Mouse (Mus musculus): ENCODE data around the gene Pdia5. TPM values are rescaled to one million over a fixed set of nuclear protein-coding genes. Genes with fewer than 3 reads are reported as not detected.

The Pdia5 gene
- total RNA-seq, 2 experiments from 2014 or later: 22.6 to 27.0 TPM

DNA sequence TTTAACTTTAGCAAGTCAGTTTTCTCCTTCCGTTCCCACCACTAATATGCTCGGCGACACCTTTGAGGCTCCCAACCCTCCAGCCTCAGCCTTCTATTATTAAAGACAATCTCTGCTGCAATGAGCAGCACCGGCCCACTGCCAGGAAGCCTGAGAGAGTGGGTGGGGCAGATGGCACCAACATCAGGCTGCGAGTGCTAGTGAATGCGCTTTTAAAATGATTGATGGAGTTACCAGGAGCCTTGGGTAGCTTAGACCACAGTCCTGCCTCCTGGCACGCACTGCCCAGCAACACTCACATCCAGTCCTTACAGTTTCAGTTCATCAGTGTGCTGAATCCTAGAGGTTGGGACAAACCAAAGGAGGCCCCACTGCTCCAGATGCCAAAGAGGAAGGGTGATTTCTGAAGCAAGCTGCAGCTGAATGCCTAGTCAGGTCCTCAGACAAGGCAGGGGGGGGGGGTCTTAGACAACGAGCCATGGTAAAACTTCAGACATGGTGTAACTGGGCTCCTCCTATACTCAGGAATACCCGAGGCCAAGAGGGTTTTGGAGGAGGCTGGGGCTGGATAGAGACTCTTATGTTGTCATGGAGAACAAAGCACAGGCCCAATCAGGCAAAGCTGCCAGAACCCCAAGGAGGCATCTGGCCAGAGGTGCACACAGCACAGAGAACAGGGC lies 49.2 kb downstream of the Pdia5 start:
- DNase-seq: no peak

DNA sequence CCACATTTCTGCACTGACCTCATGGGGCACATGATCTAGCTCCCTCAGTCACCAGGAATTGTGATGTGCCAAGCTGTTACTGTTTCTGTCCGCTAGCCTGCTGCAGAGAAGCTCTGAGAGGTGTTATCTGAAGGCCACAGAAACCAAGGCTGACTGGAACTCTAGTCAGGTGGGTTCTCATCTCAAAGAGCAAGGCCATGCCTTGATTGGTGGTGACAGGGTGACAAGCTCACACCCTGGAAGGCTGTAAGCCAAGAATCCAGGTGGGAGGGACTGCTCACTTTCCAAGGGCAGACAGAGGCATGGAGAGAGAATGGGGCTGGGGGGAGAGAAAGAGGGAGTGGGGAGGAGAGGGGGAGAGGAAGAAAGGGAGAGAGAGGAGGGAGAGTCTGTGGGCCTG lies 51.6 kb downstream of the Pdia5 start:
- DNase-seq: peak; percentile 47

DNA sequence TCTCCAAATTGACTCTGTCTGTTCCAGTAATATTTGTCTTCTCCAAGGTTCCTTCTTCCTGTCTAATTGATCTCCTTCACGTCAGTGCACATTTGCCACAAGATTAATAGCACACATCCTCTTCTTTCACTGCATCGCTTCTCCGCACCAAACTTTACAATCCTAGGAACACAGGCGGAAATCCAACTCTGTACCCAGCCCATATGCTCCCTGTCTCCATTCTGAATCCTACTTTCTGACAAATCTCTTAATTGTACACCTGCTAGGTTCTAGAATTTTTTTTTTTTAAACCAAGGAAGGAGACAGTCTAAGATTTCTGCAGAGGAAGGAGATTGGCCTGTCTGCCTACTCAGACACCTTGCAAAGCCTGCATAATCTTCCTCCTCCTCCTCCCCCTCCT lies 59.1 kb downstream of the Pdia5 start:
- no peak for DNase-seq

DNA sequence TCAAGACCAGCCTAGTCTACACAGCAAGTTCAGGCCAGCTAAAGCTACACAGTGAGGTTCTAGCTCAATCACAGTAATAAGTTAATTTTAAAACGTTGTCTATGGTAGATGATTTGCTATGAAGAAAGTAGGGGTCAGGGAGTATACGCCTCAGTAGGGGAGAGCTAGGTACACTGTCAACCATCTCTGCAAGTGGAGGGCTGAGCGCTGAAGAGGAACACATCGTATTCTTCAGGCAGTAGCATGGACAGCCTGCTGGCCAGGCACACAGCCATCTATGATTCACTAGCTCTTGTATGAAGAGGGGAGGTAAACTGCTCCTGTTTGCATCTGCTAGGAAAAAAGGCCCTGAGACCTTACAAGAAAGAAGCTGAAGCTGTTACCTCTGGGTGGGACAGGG lies 65.7 kb downstream of the Pdia5 start:
- DNase-seq: no peak

DNA sequence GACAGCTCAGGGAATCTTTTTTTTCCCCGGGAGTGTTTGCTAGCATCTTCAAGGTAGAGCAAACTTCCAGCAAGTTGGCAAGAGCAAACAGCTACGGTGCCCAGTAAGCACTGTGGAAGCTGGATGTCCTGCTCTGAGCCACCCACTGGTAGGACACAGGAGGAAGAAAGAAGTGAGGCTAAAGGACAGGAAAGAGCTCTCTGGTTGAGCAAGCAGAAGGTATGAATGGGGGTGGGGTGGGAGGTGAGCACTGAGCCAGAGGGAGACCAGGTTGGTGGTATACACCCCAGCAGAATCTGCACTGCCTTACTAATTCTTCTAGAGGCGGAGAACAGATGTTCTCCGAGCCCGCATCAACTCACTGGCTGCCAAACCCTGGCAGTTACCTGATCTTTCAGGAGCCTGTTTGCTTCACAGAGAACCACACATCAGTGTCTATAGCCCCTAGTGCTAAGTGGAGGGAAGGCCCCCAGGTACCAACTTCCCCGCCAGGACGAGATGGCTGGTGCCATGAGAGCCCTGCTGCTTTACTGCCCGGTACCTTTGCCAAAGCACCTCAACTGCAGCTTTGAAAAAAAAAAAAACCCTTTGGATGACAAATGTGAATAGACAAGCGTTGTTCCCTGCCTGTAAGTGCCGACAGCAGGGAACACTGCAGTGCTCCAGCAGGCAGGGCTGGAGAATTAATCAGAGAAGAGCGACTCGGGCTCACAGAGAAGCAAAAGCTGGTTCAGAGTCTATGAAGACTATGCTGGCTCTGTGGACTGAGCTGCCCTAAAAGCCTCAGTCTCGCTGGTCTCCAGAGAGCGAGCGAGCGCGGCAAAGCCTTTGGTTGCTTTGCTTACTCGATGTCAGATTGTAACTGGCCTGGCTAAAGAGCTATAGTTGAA lies 67.2 kb downstream of the Pdia5 start:
- no peak for DNase-seq

DNA sequence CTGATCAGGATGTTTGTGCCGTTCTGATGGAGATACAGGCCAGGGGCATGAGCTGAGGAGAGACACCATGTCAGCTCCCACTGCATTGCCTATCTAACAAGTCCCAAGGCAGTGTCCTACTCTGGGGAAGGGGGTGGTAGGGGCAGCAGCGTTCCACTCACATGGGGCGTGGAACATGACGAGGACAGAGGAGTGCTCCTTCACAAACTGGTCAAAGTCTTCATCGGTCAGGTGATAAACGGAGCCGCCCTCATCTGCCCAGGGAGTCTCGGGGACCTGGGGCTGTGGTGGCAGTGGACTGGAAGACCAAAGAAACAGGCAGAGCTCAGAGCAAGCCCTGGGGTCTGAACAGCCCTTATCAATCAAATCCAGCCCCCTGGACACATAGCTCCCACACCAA lies 68.0 kb downstream of the Pdia5 start:
- DNase-seq: no peak

DNA sequence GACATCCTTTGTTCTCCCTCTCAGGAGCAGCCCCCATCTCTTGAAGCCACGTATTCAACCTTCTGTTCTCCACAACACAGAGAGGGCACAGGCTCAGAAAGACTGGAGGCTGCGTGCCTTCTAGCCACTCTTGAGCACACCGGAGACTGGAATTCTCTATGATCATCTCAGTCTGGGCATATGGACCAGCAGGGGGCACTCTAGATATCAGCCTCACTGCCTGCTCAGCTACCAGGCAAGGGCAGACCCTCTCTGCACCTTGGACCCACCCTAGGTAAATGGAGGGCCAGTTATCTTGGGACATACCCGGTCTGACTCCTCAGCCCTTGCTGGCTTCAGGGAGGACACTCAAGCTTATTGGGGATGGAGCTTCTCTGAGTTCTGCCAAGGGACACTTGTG lies 68.5 kb downstream of the Pdia5 start:
- DNase-seq: peak; percentile 61

DNA sequence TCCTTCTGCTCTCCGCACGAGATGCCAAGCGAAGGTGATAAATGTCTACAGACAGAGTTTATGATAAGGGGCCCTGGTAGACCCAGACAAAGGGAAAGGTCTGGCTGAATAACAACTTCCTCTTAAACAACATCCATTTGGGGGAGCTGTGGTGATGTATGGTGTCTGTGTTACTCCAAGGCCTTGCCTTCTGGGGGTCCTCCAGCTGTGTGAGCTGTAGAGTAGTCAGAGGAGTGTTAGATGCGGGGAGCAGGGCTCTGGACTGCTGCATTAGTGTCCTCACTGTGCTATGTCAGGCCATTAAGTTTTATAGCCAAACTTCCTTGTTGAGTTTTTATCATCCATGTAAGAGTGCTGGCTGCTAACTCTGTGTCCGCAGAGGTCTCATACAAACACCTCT lies 76.1 kb downstream of the Pdia5 start:
- no peak for DNase-seq

DNA sequence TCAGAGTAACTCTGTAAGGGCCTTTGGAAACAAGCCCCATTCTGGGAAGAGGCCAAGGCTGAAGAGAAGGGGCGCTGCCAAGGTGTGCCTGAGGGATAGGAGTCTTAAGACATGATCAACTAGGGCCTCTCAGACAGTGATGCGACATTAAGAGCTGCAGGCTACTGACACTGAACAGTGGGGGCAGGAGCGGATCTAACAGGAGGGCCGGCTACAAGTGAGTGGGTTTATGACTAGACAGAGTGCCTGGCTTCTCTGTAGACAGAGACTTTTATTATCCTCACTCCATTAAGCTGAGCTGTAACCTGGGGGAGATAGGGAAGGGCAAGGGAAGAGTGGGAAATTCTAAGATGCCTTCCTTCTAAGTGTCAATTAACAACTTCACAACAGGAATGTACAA lies 84.0 kb downstream of the Pdia5 start:
- no peak for DNase-seq

DNA sequence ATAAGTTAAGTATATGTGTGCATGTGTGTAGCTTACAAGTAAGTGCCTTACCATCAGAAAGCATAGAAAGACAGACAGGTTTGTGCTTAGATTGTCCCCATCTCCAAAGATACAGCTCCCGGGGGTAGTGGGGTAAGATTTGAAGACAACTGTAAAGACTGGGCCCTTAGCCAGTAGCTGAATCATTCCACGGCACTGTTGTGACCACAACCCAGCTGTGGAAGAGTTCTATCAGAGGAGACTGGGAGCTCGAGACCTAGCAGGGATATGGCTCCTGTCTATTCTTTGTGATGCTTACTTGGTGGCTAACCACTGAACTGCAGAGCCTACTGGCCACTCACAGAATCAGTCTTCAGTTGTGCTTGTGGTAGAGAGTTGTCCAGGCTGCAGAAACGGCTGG lies 84.5 kb downstream of the Pdia5 start:
- DNase-seq: no peak

DNA sequence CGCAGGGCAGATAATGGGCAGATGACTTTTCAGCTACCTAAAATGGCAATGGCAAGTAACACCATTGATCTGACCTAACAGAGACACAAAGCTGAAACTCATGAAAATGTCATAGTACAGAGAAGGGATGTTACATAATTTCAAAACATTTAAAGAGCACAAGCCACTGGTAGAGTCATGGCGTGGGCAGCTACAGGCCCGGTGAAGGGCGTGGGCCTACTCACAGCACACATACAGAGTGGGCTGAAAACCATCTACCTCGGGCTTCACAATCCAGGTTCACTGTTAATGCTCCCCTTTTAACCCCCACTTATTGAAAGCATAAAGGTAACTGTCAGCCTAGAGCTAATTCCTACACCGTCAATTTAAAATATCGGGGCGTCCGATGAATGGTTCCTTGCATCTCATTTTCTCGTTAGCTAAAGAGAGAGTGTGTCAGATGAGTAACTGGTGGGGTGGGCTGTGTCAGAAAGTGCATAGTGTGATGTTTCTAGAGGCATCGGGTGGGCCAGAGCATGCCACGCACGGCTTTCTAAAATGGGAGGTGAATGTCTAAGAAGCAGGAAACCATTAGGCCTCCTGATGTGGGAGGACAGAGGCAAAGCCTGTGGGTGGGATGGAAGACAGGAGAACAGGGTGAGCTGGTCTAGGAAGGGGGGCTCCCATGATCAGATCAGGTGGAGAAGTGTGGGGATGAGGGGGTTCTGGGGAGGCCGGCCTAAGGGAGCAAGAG lies 85.2 kb downstream of the Pdia5 start:
- no peak for DNase-seq

DNA sequence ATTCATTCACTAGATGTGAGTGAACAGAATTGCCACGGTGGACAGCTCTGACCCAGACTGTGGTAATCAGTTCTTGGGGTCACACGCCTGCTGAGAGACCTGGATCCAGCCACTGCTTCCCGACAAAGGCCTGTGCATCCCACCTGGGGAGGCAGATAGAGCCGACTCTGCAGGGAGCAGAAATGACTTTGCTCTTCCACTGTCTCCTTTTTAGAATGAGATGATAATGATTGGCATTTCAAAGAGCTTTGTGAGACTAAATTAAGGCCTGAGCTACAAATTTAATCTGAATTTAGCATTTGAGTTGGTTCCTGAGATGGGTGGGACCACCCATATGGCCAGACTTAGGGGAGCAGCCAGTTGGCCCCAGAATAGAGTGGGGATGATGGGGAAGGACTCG lies 85.8 kb downstream of the Pdia5 start:
- DNase-seq: no peak

DNA sequence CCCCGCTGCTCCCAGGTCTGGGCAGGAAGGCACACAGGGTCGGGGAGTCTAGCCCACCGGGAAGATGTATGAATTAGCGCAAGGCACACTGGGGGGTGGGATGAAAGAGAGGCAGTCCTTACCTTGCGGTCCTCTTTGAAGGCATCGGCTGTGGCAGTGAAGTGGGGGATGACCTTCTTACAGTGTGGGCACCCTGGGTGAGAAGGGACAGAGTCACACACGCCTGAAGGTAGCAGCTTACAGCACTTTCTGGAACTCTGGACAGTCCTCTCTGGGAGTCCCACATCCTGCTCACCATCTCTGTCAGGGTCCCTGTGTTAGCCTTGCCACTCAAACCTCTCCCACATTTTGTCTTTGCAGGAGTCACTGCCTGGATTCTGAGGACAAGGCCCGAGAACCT lies 86.8 kb downstream of the Pdia5 start:
- DNase-seq: no peak

DNA sequence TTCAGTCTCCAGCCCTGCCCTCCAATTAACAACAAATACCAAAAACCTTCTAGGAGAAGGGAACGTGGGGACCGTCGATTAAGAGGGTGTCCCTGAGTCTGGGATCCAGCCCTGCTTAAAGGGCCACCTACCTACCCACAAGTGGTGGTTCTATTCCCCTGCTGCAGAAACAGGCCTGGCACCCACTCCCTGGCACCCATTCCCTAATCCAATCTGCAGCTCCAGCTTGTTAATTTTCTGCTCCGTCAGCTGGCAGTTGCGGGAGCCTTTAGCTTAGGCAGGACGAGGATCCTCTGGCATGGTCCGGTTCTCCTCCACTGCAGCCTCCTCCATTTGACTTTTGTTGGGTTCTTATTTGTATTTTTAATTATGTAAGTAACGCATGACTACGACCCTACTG lies 87.3 kb downstream of the Pdia5 start:
- no peak for DNase-seq

DNA sequence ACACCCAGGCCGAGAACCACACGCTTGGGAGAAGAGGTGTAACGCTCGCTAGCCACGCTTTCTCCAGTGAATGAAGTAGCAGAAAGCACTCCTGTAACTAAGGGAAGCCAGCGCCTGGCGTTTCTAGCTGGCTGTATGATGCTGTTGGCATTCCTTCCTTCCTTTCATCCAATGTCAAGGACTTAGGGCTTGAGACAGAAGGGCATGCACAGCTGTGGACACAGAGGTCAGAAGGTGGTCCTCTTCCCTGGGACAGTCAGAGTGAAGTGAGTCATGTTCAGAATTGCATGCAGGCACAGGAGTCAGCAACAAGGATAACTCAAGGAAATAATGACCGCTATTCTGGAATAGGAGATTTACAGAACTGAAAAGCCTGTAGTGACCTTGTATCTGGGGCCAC lies 97.9 kb downstream of the Pdia5 start:
- DNase-seq: peak; percentile 5

DNA sequence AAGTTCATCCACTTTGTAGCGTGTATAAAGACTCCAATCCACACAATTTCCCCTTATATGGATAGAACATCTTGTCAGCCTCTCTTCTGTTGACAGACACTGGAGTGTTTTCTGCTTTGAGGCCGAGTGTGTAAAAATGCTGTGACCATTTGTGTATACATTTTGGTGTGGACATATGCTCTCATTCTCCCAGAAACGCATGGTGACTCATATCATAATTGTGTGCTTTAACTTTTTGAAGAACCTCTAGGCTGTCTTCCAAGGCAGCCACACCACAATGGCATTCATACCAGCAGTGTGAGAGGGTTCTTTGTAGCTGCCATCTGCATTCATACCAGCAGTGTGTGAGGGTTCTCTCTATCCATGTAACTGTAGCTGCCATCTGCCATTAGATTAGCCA lies 105.0 kb downstream of the Pdia5 start:
- no peak for DNase-seq

DNA sequence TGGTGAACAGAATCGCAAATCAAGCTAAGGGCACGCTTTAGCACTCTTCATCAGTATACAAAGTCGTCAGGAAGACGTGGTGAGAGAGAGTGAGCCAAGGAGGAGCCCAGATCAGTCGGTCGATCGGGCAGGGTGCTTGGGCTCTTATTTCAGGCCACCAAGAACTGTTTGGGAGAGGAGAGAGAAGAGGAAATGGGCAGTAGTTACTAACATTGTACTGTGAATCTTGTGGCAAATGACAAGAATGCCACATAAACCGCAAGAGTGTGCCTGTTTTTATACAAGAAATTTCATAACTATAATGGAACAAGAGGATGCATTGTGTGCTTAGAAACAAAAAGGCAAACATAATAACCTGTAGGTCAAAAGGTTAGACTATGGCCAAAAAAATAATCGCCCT lies 110.6 kb downstream of the Pdia5 start:
- DNase-seq: no peak

DNA sequence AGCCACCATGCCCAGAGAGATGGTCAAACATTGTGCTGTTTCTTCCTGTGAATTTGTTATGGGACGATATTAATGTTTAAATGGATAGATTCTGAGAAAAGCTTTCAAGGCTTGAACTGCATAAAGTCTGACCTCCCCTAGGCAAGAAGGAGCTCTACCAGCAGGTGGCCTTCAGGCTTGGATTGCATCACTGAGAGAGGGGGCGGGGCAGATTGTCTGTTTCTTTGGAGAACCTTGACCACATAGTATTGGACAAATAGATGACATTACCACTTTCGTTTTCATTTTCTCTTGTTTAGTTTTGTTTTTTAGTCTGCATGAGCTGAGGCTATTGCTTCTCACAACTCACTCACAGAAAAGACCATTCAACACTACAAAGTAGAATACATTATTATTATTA lies 111.3 kb downstream of the Pdia5 start:
- peak; percentile 81 for DNase-seq

DNA sequence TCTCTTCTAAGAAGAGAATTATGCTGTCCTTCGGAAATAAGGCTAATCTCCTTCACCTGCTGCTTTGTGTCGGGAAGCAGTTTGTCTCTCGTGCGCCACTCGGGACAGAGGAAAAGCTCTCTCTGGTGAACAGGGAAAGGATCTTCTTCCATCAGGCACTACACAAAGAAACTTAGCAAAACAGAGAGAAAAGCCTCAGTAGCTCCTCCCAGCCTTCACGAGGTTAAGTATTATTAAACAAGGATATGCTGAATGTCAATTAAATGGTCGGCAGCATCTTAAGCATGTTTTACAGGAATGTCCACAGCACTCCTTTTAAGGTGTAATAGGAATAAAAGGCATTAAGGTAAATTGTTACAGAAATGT lies 126.6 kb downstream of the Pdia5 start:
- DNase-seq: no peak

DNA sequence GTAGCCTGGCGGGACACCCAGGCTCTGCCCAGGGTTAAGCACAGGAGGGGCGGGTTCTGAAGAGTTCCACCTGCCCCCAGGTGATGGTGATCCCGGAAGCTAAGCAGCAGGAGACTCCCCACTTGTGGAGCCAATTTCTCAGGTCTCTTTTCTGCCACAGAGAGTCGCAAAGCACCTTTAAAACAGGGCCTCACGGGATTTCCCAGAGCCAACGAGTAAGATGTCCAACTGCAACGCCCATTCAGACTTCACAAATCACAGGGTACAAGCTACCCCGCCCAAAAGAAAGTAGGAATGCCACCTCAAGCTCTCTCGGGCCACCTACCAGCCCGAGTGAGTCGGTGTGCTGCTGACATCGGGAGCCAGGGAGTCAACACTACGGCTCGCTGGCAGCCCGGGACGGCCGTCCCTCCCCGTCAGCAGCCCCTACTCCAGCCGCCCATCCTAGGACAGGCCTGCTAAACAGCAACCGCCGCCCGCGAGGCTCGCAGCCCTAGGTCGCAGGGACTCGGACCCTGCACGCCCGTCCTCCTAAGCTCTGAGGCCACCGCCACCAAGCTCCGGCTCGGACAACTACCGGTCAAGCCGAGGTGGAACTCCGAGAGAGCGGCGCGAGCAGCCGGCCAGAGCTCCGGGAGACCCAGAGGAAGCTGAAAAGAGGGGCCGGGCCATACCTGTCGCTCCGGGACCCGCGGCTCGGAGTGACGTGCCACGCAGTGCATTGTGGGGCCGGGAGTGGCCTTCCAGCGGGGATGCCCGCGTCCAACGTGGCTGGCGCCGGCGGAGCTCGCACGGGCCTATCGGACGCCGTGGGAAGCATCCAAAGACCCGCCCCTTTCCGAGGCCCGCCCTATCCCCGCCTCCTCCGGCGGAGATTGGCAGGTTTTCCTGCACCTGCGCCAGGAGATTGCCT lies 127.3 kb downstream of the Pdia5 start, which contains the start of gene Sec22a:
Gene Sec22a (minus strand): TSS at position 769 of the 913 bp plus-strand sequence.
- DNase-seq: peak; percentile 97

DNA sequence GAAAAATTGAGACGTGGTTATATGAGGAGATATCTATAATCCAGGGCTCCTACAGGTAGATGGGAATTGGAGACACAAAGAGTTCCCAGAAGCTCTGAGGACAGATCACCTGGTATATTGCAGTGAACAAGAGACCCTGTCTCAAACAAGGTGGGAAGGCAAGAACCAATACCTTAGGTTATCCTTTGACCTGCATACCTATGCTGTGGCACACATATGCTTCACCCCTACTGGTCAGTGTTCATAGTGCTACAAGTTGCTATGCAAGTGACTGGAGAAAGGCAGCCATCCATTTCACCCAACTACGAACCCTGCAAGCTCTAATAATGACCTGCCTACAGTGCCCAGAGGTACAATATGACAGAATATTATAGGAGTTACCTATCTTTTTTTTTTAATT lies 128.5 kb downstream of the Pdia5 start:
- DNase-seq: no peak

DNA sequence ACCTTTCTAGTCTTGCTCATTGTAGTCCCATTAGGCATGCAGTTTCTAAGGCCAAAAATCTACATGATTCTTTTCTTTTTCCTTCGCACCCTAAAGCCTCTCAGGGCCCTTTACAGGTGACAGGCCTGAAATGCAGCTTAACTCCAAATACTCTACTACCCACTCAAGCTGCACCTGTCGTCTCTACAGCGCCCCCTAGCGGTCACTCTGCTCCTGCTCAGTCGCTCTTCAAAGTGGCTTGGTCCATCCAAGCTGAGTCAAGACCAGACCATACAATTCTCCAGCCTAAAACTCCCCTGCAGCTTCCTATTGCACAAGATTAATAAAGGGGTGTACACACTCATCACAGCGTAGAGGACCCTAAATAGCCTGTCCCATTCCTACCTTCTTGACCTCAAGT lies 130.1 kb downstream of the Pdia5 start:
- DNase-seq: peak; percentile 69
